Mouse (Mus musculus) neural tube, embryonic 14.5 days (tissue): Measurements from ENCODE around the gene Bsg. TPM values are rescaled to one million over a fixed set of nuclear protein-coding genes. Genes with fewer than 3 reads are reported as not detected.

ENCODE experiments used
- ATAC-seq: fragments of 200-750 bp; cut with Nextera tagmentation; 2 replicates; pipeline ENCODE4 v1.8.0; 2017; ENCODE audit warnings: low read depth, mild to moderate bottlenecking, moderate TSS enrichment, moderate library complexity
- H3K27ac ChIP-seq: fragments of 300-500 bp; sonication (generic); 2 replicates; pipeline ENCODE4 v1.5.1; 2014; ENCODE audit warnings: low read depth, mild to moderate bottlenecking, control low read depth, low read length, moderate library complexity, mixed read lengths
- H3K27me3 ChIP-seq: fragments of 300-500 bp; sonication (generic); 2 replicates; pipeline ENCODE4 v1.6.1; 2014; ENCODE audit warnings: low read length; ENCODE audit not compliant: control insufficient read depth, insufficient read depth
- H3K36me3 ChIP-seq: fragments of 300-500 bp; sonication (generic); 2 replicates; pipeline ENCODE4 v1.6.1; 2014; ENCODE audit warnings: low read length, mixed read lengths; ENCODE audit not compliant: control insufficient read depth, insufficient read depth
- H3K4me1 ChIP-seq: fragments of 300-500 bp; sonication (generic); 2 replicates; pipeline ENCODE4 v1.6.1; 2014; ENCODE audit warnings: low read length; ENCODE audit not compliant: control insufficient read depth, insufficient read depth
- H3K4me2 ChIP-seq: fragments of 300-500 bp; sonication (generic); 2 replicates; pipeline ENCODE4 v1.6.1; 2014; ENCODE audit warnings: mild to moderate bottlenecking, low read depth, low read length, control low read depth
- H3K4me3 ChIP-seq: fragments of 300-500 bp; sonication (generic); 2 replicates; pipeline ENCODE4 v1.5.1; 2014; ENCODE audit warnings: low read depth, low read length, control low read depth, mixed read lengths
- H3K9ac ChIP-seq: fragments of 300-500 bp; sonication (generic); replicated peaks from 2 replicates; pipeline ENCODE4 v1.6.1; 2014; ENCODE audit warnings: low read depth, mild to moderate bottlenecking, control low read depth, low read length, mixed read lengths
- H3K9me3 ChIP-seq: fragments of 300-500 bp; sonication (generic); 2 replicates; pipeline ENCODE4 v1.6.1; 2016; ENCODE audit warnings: low read length; ENCODE audit not compliant: control insufficient read depth
- WGBS: fragments of 180-500 bp; shearing (Covaris S2); extraction: QIAGEN DNeasy Blood & Tissue Kit; methylation state at CpG from one replicate; pipeline ENCODE4 v1.1.7; 2014; 5-methylcytosine and 5-hydroxymethylcytosine counted together
- polyA plus RNA-seq: library from polyadenylated mRNA; unstranded; fragments of >200 nt; fragmentation: Nextera tagmentation; extraction: Ambion mirVana; gene quantifications from 2 replicates; pipeline ENCODE4 v1.2.1, GENCODE M21; 2014

The Bsg gene
- polyA plus RNA-seq, 1 experiment from 2014 or later: 802 TPM

DNA sequence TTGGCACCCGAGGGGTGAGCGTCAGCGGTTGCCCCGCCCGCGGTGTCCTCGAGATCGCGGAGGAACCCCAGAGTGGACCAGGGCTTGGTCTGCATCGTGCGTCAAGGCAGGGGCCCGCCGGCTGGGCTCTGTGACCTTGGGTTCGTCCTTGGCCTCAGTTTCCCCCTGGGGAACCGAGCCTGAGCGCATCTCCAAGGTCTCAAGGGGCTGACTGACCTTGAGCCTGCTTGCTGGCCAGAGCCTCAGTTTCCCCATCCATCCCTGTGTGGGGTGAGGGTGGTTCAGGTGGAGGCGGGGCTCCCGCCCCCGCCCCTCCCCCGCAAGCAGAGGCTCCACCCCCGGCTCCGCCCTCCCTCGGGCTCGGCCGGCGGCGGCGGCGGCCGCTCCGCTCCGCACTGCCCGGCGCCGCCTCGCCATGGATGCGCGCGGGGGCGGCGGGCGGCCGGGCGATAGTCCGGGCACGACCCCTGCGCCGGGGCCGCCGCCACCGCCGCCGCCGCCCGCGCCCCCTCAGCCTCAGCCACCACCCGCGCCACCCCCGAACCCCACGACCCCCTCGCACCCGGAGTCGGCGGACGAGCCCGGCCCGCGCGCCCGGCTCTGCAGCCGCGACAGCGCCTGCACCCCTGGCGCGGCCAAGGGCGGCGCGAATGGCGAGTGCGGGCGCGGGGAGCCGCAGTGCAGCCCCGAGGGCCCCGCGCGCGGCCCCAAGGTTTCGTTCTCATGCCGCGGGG, 12.1 kb downstream of the Bsg start, which contains the start of gene Hcn2:
TSS of gene Hcn2 (plus strand) at position 381 of the 734 bp plus-strand sequence.
- H3K4me1 ChIP-seq: 0 out of 2 replicates have a peak, but pooled peaks cover 4% of the 10 kb centered on the region
- peaks cover 5% of the 10 kb centered on the region; the same call in 1 of the 2 replicates for H3K36me3 ChIP-seq
- peak; percentile 65 for ATAC-seq
- H3K9ac ChIP-seq: peak within 1 kb of the TSS; percentile 76
- H3K27ac ChIP-seq: 0 out of 2 replicates have a peak within 1 kb of the TSS, but pooled peaks have one; percentile 16
- peak within 1 kb of the TSS; percentile 65 for H3K4me3 ChIP-seq
- peaks cover 30% of the 10 kb centered on the region for H3K27me3 ChIP-seq
- WGBS: 3% methylated on average over 46 of the region's 91 CpGs
- H3K4me2 ChIP-seq: peak within 1 kb of the TSS; percentile 81
- no peaks in the 10 kb centered on the region for H3K9me3 ChIP-seq

DNA sequence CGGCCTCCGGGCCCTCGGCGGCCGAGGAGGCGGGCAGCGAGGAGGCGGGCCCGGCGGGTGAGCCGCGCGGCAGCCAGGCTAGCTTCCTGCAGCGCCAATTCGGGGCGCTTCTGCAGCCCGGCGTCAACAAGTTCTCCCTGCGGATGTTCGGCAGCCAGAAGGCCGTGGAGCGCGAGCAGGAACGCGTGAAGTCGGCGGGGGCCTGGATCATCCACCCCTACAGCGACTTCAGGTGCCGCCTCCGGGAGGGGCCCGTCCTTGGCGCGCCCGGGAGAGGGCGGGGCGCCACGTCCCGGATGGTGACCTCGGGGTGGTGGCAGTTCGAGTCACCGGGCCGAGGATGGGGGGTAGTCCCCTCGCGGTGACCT, 12.7 kb downstream of the Bsg start:
- Histone ChIP-seq H3K9me3 (no peaks in the 10 kb centered on the region), H3K27me3 (peaks cover 30% of the 10 kb centered on the region), H3K36me3 (peaks cover 2% of the 10 kb centered on the region; the same call in 1 of the 2 replicates), H3K4me3 (peak overlapping the region; percentile 65), H3K9ac (peak overlapping the region; percentile 76), H3K27ac (no peak overlapping the region), H3K4me2 (peak overlapping the region; percentile 81), H3K4me1 (0 out of 2 replicates have a peak, but pooled peaks cover 4% of the 10 kb centered on the region)
- under 1% methylated on average over 36 of the region's 44 CpGs for WGBS
- ATAC-seq: peak; percentile 15

DNA sequence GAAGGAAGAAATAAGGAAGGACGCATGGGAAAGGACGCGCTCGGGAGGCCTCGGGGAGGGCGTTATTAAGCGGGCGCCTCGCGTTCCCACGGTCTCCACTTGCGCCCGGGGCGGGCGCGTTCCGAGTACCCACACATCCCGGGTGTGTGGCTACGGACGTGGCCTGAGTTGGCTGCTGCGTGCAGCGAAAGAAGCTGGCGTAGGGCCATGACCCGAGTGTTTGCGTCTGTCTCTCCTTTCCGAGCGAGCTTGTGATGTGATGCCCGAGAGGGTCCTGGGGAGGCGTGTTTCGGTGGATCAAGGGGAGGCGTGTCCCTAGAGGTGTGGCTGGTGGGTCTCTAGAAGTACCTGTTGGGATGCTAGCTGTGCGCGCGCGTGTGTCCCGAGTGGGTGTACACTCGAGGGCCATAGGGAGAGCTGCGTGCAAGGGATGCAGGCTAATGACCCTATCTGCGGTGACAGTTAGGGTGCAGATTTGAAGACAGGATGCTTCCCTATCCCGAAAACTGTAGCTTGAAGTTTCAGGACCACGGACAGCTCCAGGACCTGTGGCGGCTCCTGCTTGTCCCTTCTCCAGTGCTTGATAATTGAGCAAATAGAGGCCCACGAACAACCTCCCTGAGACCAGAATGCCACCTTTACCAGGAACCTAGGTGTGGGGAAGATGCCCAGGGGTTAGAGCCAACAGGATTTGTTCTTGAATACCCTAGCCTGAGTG, 13.5 kb downstream of the Bsg start:
- Histone ChIP-seq H3K36me3 (no peaks in the 10 kb centered on the region), H3K4me2 (peak overlapping the region; percentile 81), H3K27ac (no peak overlapping the region), H3K4me3 (peak overlapping the region; percentile 65), H3K27me3 (peaks cover 30% of the 10 kb centered on the region), H3K4me1 (0 out of 2 replicates have a peak, but pooled peaks cover 4% of the 10 kb centered on the region), H3K9ac (no peak overlapping the region; the same call in 1 of the 2 replicates), H3K9me3 (no peaks in the 10 kb centered on the region)
- ATAC-seq: no peak
- WGBS: 4% methylated on average over 43 of the region's 43 CpGs

DNA sequence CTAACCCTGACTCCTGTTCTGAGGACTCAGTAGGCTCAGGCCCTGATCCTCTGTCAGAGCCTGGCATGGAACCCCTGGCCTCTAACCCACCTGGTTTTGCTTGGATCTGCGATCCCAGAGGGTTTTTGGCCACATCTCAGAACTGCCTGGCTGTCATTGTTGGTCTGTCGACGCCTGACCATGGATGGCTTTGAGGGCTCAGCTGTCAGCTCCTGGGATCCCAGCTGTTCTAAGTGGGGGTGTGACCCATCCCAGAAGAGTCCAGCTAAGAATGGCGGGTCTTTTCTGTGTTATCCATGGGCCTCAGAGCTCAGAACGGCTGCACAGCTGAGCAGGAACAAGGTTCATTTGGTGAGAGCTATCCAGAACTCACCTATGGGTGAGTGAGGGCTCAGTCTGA, 16.8 kb downstream of the Bsg start:
- Histone ChIP-seq H3K4me3 (no peak overlapping the region), H3K36me3 (no peaks in the 10 kb centered on the region), H3K27me3 (peaks cover 22% of the 10 kb centered on the region), H3K27ac (no peak overlapping the region), H3K4me1 (0 out of 2 replicates have a peak, but pooled peaks cover 4% of the 10 kb centered on the region), H3K4me2 (no peak overlapping the region), H3K9me3 (no peaks in the 10 kb centered on the region), H3K9ac (no peak overlapping the region)
- 62% methylated on average over 5 of the region's 5 CpGs for WGBS
- no peak for ATAC-seq

DNA sequence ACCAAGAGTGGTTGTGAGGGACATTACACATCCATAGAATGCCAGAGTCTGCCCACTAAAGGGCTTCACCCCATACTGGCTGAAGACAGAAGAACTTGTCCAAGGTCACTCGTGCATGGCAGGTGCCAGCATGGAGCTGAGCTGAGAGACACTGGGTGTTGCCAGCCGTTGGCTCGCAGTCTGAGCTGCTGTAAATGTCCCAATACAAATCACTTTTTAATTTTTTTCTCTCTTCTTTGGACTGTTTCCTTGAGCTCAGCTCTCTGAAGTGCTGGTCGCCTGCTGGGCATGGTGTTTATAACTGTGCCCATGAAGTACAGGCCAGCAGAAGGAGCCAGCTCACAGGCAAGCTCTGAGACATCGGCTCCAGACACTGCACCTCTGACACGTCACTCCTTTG, 18.8 kb downstream of the Bsg start:
- Histone ChIP-seq H3K27ac (no peak overlapping the region), H3K27me3 (peaks cover 10% of the 10 kb centered on the region), H3K9ac (no peak overlapping the region), H3K4me2 (no peak overlapping the region), H3K4me3 (no peak overlapping the region), H3K36me3 (no peaks in the 10 kb centered on the region), H3K9me3 (no peaks in the 10 kb centered on the region), H3K4me1 (no peaks in the 10 kb centered on the region)
- no peak for ATAC-seq
- whole genome bisulfite sequencing: 65% methylated on average over 6 of the region's 6 CpGs

DNA sequence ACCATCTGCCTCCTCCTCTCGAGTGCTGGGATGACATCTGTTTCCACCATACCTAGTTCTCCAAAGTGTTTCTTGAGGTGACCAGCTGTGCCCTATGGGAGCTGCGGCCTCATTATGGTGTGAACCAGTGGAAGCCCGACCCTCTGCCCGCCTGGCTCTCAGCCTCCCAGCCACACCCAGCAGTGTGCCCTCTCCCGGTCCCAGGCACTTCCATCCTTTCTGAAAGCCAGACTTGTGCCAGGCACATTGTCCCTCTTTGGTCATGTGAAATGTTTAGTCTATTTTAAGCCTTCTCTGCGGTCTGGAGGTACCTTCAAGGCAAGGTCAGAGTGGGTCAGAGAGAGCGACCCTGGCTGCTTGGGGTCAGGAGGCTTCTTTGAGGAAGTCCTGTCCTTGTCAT, 19.4 kb downstream of the Bsg start:
- H3K4me2 ChIP-seq: no peak overlapping the region
- 0 out of 2 replicates have a peak, but pooled peaks cover 3% of the 10 kb centered on the region for H3K27me3 ChIP-seq
- H3K27ac ChIP-seq: no peak overlapping the region
- no peak overlapping the region for H3K9ac ChIP-seq
- H3K36me3 ChIP-seq: no peaks in the 10 kb centered on the region
- no peak for ATAC-seq
- 85% methylated on average over 7 of the region's 7 CpGs for WGBS
- H3K4me1 ChIP-seq: no peaks in the 10 kb centered on the region
- no peaks in the 10 kb centered on the region for H3K9me3 ChIP-seq
- H3K4me3 ChIP-seq: no peak overlapping the region

DNA sequence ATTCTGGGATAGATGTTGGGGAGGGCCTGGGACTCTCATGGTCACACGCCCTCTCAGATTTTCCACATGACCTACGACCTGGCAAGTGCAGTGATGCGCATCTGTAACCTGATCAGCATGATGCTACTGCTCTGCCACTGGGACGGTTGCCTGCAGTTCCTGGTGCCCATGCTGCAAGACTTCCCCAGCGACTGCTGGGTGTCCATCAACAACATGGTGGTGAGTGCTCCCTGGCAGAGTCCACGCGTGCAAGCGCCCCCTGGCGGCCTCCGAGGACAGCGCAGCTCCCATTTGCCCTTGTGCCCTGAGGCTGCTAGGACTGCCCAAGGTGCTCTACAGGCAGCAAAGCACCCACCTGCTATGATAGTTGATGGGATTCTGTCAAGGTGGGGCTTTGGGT, 21.8 kb downstream of the Bsg start:
- Histone ChIP-seq H3K9me3 (no peaks in the 10 kb centered on the region), H3K4me1 (no peaks in the 10 kb centered on the region), H3K36me3 (no peaks in the 10 kb centered on the region), H3K4me3 (no peak overlapping the region), H3K27ac (no peak overlapping the region), H3K4me2 (no peak overlapping the region), H3K27me3 (no peaks in the 10 kb centered on the region), H3K9ac (no peak overlapping the region)
- 43% methylated on average over 11 of the region's 11 CpGs for WGBS
- ATAC-seq: no peak

DNA sequence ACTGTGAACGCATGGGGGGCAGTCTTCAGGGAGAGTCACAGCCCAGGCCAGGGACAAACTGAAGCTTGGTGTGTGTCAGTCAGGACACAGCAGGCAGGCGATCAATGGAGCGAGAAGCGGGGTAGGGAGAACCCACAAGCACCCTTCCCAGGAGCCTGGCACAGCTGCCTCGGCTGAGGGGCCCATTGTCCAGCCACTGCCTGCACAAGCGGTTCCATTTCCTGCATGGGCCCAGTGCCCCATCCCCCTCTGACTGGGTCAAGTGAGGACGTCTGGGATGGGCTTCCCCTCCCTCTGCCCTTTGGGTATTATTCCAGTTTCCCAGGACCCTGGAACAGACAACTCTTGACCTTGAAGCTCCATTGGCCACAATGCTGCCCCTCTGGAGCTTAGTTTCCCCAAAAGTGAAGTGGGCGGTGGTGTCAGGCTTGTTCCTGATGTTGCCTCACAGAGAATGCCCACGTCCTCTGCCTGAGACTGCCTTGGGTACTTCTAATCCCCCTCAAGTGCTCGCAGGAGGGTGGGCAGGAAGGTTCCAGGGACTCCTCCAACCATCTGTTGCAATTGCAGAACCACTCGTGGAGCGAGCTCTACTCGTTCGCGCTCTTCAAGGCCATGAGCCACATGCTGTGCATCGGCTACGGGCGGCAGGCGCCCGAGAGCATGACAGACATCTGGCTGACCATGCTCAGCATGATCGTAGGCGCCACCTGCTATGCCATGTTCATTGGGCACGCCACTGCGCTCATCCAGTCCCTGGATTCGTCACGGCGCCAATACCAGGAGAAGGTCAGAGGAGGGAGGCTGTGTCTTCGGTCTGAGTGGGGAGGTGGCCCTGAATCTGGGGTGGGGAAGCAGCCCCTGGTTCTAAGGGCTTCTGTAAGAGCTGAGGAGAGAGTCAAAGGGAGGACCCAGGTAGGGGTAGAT, 24.3 kb downstream of the Bsg start:
- H3K4me2 ChIP-seq: no peak overlapping the region
- no peaks in the 10 kb centered on the region for H3K27me3 ChIP-seq
- peaks cover 3% of the 10 kb centered on the region; the same call in 1 of the 2 replicates for H3K36me3 ChIP-seq
- ATAC-seq: no peak
- H3K9ac ChIP-seq: no peak overlapping the region
- no peak overlapping the region for H3K27ac ChIP-seq
- H3K4me1 ChIP-seq: no peaks in the 10 kb centered on the region
- H3K4me3 ChIP-seq: no peak overlapping the region
- H3K9me3 ChIP-seq: no peaks in the 10 kb centered on the region
- WGBS: 71% methylated on average over 28 of the region's 28 CpGs
